Mouse (Mus musculus): ENCODE measurements around the gene Smyd1.

Smyd1 gene

DNA sequence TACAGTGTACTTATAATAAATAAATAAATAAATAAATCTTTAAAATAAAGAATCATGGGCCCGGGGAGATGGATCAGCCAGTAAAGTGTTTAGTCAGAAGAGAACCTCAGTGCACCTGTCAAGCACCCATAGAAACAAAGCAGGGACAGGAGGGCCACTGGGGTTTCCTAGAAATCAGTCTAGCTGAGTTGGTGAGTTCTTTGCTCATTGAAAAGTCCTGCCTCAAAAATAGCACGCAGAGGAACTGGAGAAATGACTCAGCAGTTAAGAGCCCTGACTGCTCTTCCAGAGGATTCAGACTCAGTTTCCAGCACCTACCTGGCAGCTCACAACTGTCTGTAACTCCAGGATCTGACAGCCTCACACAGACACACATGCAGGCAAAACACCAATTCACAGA is 63.5 kb downstream of the Smyd1 start:
- no peak for DNase-seq

GRCm38 (mm10) chr6:71257375-71257774 is 64.7 kb downstream of the Smyd1 start:
- no peak for DNase-seq

DNA sequence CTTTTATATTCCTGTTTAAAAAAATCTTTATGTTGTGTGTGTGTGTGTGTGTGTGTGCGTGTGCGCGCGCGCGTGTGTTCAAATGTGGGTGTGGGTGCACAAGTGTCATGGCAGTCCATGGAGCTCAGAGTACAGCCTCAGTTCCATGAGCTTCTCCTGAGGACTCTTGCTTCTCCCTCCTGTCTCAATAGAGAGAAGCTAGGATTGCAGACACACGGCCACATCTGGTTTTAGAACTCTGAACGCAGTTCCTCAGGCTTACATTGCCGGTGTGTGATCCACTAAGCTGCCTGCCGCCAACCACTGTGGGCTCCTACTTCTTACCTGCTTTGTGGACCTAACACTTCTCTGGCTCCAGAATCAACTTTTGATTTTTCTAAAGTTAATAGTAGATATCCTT is 65.9 kb downstream of the Smyd1 start:
- no peak for DNase-seq

- no peak for DNase-seq
Observed at GRCm38 (mm10) chr6:71254456-71254855, 67.6 kb downstream of the Smyd1 start.

DNA sequence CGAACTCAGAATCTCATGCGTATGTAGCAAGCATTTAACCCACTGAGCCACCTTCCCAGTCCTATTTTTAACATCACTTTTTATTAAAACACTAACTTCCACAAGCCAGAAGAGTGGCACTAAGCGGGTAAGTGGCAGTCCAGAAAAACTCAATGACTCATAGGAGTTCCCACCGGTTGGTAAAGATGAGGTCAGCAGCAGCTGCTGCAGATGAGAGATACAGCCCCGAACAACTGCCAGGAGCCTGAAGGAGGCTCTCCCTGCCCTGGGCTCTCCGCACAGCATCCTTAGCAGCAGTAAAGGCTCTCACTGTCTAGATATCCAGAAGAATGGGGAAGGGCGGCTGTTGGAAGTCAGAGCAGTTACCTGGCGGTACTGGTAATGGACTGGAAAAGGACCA is 71.1 kb downstream of the Smyd1 start:
- DNase-seq = no peak

- DNase-seq = no peak
Observed at GRCm38 (mm10) chr6:71249615-71250014, 72.4 kb downstream of the Smyd1 start.

DNA sequence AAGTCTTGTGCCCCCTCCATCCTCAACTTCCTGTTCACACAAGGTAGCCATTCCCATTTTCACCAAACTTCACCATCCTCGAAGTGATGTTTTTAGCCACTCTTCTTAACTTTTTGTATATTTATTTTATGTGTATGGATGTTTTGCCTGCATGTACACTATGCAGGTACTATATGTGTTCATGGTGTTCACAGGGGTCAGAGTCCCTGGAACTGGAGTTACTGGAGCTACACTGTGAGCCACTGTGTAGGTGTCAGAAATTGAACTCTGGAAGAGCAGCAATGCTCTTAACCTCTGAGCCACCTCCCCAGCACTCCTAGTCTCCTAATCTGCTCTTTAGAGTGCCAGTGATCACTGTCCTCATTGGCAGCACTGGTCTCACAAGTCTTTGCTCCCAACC is 73.6 kb downstream of the Smyd1 start:
- no peak for DNase-seq

GRCm38 (mm10) chr6:71243258-71243657 is 78.8 kb downstream of the Smyd1 start:
- no peak for DNase-seq

DNA sequence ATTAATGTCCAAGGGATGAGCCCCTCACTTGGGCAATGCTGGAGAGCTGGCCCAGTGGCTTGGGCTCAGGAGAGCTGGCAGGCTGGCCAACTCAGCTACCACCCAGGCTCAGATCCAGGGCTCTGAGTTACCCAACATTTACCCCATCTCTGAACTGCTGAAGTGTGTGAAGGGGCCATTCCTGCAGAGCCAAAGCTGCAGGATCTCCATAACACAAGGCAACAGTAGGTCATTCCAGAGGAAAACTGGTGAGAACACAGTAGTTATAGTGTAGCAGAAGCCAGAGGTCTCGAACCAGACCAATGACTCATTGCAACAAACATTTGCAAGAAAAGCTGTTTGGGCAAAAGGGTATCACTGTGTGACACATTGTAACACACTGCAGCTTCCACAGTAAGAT is 79.2 kb downstream of the Smyd1 start:
- DNase-seq = no peak

GRCm38 (mm10) chr6:71240831-71241230 is 81.2 kb downstream of the Smyd1 start:
- peak; percentile 14 for DNase-seq

GRCm38 (mm10) chr6:71239069-71239750 is 82.8 kb downstream of the Smyd1 start:
- no peak for DNase-seq

DNA sequence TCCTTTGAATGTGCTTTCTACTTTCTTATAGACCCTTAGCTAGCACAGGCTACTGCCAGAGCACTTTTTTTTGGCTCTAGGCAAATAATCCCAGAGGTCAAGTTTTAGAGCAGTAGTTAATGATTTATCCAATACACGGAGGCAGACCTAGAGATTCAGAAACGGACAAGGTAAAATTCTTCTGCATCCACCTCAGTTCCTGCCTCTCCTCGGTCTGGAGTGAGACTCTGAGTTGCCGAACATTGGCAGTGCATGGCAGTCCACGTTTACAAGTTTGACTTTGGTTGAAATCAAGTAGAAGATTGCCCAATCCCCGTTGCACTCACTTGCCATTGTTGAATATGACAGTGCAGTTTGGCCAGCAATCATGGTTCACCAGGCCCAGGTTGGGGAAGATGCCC is 85.0 kb downstream of the Smyd1 start:
- no peak for DNase-seq

- DNase-seq = no peak
Observed at GRCm38 (mm10) chr6:71236506-71236905, 85.5 kb downstream of the Smyd1 start.

DNA sequence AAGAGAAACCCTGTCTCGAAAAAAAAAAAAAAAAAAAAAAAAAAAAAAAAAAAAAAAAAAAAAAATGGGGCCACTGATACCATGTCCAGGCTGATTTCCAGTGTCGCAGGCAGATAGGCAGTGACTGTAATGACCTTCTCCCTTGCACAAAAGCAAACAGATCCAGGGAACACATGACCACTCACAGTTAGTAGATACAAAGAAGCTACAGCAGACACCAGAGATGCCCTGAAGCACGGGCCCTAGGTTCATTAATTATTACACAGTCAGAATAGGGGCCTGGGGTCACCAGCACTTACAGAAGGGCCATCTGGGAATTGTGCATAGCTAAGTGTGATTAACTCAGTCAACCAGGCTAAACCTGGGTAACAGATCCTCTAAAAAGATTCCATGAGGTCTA is 86.1 kb downstream of the Smyd1 start:
- DNase-seq = no peak

GRCm38 (mm10) chr6:71235121-71235520 is 86.9 kb downstream of the Smyd1 start:
- DNase-seq = no peak

DNA sequence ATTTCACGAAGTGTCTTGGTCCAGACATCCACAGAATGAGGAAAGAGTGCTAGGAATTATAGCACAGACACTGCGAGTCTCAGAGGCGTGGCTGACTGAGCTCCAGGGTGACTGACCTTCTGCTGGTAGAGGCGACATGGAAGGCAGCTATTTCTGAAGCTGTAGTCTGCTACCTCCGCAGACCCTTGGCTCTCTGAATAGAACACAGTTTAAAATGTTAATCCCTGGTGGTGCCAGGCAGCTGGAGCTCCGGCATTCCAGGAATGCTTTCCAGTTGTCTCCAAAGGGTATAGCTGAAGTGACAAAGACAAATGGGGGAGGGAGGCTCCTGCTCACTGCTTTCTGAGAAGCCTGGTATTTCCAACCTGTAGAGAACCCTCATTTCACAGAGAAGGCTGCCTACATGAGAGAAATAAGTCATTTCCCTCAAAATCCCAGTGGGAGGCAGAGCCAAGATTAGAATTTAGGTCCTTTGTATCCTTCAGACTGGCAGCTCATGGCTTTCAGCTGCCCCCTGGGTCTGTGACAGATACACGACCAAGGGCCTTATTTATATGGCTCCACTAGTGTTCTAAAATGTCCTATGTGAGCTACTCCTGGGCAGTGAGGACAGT is 94.8 kb downstream of the Smyd1 start:
- DNase-seq = peak; percentile 16

DNA sequence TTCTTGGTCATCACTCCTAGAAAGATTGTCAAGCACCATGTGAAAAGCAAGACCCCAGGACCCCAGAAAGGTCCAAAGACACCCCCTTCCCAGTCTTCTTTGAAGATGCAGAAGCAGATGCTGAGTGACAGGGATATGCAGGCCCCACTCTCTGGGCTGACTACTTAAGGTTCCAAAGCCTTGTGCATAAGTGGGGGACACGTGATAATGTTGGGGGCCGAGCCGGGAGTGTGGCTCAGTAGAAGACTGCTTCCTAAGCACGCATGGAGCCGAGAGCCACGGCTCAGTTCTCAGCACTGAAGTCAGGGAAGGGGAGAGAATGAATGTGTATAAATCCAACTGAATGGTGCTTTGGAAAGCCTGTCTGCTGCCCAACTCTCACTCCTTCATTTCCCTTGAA is 95.5 kb downstream of the Smyd1 start:
- no peak for DNase-seq

- peak; percentile 16 for DNase-seq
Observed at GRCm38 (mm10) chr6:71224184-71224943, 97.7 kb downstream of the Smyd1 start.

GRCm38 (mm10) chr6:71221501-71221900 is 100.5 kb downstream of the Smyd1 start:
- DNase-seq = no peak

DNA sequence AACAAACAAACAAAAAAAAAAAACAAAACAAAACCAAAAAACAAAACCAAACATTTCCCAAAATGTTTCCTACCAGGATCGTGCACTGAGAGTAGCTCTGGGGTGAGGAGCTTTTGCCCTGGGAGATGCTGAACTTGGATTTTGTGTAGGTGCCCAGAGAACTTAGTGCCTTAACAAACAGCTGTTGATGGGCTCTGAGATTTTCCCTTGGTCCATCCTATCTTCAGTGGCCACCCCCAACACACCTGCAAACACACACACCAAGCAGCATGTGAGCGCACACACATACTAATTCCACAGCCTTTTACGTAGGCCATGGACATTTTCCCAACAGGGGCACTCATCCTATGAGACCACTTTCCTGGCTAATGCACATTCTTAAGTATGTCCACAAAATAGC is 109.6 kb downstream of the Smyd1 start:
- DNase-seq = no peak

- DNase-seq = no peak
Observed at GRCm38 (mm10) chr6:71211917-71212316, 110.1 kb downstream of the Smyd1 start.

GRCm38 (mm10) chr6:71208691-71209090 is 113.3 kb downstream of the Smyd1 start:
- DNase-seq = no peak

DNA sequence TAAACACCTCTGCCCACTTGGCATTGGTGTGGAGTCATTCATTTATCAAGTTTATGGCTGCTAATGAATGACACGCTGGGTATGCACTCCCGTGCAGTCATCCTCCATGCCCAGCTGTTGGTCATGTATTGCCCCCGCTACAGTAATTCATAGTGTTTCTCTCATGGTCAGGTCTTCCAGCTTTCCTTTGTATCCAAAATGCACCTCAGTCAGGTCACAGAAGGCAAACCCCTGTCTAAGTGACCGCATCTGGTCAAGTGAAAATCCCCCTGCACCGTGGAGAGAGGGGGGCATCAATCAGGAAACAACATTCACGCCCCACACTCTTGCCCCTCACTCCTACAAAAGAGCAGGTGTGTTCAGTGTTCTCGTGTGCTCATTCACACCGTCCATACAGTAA is 117.9 kb downstream of the Smyd1 start:
- DNase-seq = no peak

- no peak for DNase-seq
Observed at GRCm38 (mm10) chr6:71203674-71204073, 118.4 kb downstream of the Smyd1 start.

All from lung, postnatal 10 days (tissue).